Mouse (Mus musculus) Patski (cell line): ENCODE measurements around the gene Cald1. TPM values are rescaled to one million over a fixed set of nuclear protein-coding genes. Genes with fewer than 3 reads are reported as not detected.

Source experiments
- ATAC-seq: fragments of 100-300 bp; one replicate; pipeline ENCODE4 v1.8.0; 2021
- CTCF ChIA-PET: fragments of 350-600 bp; sonication (Branson Sonifier 250); formaldehyde crosslinking; loops from one replicate; lab custom pipeline; 2022; ENCODE audit warnings: inconsistent platforms; lab: Charles Lee
- POLR2A ChIA-PET: fragments of 350-600 bp; sonication (Branson Sonifier 250); formaldehyde crosslinking; loops from one replicate; lab custom pipeline; 2022; ENCODE audit warnings: antibody characterized with exemption, inconsistent platforms; lab: Charles Lee
- DNase-seq: peaks from one replicate; pipeline ENCODE4 v3.0.0-alpha.2; 2011; ENCODE audit warnings: low read depth, low spot score
- H3K27me3 ChIP-seq: fragments of 371-371 bp; one replicate; pipeline ENCODE4 v1.5.1; 2021
- CTCF ChIP-seq: fragments of 100-300 bp; IDR thresholded peaks from one replicate; pipeline ENCODE4 v1.5.1; 2021
- in situ Hi-C: fragments of 300-500 bp; cut with MboI; formaldehyde crosslinking; loops from 3 replicates; pipeline ENCODE4 v1.11.1; 2018; ENCODE audit warnings: low pct_unique_long_range_greater_than_20kb, mixed read lengths
- polyA plus RNA-seq: library from polyadenylated mRNA; unstranded; gene quantifications from one replicate; pipeline ENCODE4 v1.2.3, GENCODE M21; 2021

Cald1 gene
- polyA plus RNA-seq, 1 experiment from 2014 or later = 800 TPM

DNA sequence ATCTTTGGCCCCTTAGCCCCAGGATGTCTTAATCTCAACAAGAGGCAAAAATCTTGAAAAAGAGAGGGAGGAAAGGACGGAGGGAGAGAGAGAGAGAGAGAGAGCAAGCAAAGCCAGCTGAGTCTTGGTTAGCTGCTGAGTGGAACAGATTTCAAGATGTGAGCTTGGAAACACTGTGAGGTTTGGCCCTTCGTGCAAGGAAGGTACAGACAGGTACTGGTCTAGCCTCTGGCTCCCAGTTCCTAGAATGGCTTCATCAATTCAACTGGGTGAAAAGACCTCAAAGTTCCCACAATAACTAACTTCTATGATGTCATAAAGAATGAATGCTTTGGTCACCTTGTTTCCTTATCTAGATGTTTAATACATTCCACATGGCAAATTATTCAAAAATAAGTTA lies 178.8 kb downstream of the Cald1 start:
- TF ChIP-seq CTCF = no peak
- POLR2A ChIA-PET = no interaction called here
- CTCF ChIA-PET = interaction anchor here (0.7 kb wide), 1 partner anchor 228 kb away, joined by 3 read pairs; no protein-coding TSS in a partner anchor
- no peak for ATAC-seq
- in situ Hi-C loops = loop anchor here (5.0 kb wide), 1 partner anchor 100 kb away; the partner anchor contains the start of gene Cyren
- DNase-seq = no peak
- H3K27me3 ChIP-seq = no peaks in the 10 kb centered on the region

DNA sequence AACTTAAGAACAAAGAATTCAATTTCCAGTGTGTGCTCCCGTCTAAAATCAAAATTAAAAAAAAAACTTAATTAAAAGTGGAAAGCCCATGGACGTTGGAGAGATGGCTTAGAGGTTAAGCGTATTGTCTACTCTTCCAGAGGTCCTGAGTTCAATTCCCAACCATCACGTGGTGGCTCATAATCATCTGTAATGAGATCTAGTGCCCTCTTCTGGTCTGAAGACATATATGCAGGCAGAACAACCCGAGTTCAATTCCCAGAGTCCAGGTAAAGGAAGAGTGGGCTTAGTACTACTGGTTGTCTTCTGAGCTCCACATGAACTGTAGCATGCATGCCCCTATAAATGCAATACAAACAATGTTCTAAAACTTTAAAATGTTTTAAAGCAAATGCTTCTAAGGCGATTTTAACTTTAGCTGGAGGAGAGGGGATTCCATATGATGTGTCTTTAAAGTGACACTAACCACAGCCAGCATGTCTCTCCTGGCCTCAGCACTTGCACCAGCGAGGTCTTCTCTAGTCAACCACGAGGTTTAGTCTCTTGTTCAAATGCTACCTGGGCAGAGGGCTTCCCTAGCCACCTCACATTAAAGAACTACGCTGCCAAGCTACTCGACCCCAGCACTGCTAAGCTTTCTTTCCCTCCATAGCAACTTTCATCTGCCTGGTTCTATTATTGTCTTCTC lies 179.8 kb downstream of the Cald1 start:
- no peak for ATAC-seq
- ChIA-PET POLR2A (no interaction called here), CTCF (interaction anchor here (1.2 to 1.9 kb wide), 3 partner anchors 9 to 267 kb away, joined by 4 to 5 read pairs (median 5); no protein-coding TSS in a partner anchor)
- no peaks in the 10 kb centered on the region for H3K27me3 ChIP-seq
- DNase-seq = no peak
- in situ Hi-C loops = loop anchor here (5.0 kb wide), 1 partner anchor 99 kb away; the partner anchor contains the start of gene Cyren
- TF ChIP-seq CTCF = peak; percentile 65

DNA sequence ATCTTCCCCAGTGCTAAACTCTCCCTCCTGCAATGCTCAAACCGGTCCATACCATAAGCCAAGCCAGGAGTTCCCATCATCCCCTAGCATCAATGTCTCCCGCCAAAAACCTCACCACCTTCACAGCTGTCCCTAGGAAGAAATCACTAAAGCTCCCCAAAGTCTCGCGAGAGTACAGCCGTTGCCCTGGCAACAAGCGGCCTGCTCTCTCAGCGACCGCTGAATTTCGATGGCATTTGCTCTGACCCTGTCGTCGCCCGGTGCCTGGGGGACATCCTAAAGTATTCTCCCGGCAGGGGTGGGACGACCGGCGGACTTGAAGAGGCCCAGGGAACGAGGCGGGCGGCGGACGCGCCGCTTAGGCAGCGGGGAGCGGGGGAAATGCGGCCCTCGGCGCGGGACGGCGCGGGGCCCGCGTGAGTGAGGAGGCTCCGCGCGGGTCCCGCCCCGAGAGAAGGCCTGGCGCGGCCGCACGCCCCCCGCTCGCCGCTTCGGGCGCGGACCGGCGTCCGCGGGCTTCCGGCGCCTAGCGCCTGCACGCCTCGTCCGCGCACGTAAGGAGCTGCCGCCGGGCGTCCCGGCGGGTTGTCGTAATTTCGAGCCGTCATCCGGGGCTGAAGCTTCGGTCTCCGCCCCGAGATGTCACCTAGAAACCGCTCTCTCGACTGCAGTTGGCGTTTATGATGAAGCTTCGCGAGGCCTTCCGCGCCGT lies 182.1 kb downstream of the Cald1 start, which contains the start of gene Agbl3:
Gene Agbl3, plus strand, starts transcription at position 202 of the 712 bp plus-strand sequence.
- no peak for TF ChIP-seq CTCF

DNA sequence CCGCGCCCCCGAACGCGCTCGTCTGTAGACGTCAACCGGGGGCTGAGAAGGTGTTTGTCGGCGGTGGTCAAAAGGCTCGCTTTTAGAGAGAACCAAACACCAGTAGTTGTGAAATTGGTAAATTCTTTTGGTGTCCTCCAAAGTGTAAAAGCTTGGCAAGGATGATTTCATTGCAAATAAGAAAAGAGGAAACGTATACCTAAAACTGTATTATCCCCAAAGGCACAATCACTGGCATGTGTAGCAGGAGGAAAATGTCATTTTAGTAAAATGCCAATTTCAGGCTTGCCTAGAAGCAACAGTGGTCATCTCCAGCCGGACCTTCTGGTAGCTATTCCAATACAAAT lies 182.6 kb downstream of the Cald1 start:
- no peaks in the 10 kb centered on the region for H3K27me3 ChIP-seq
- no peak for TF ChIP-seq CTCF
- DNase-seq (no peak), ATAC-seq (no peak)
- POLR2A ChIA-PET = interaction anchor here (0.7 to 1.8 kb wide), 4 partner anchors 14 to 201 kb away, joined by 3 to 6 read pairs (median 4); partner anchors contain the start of genes Cyren and Tmem140
- CTCF ChIA-PET = interaction anchor here (1.1 to 2.2 kb wide), 4 partner anchors 14 to 130 kb away, joined by 3 to 10 read pairs (median 4); partner anchors contain the start of genes Cyren and Wdr91
- in situ Hi-C loops = no loop called here

More for the DNA sequence above, 182.1 kb downstream of the Cald1 start, which contains the start of gene Agbl3:
- ChIA-PET CTCF (interaction anchor here (1.0 to 2.2 kb wide), 6 partner anchors 12 to 147 kb away, joined by 3 to 10 read pairs (median 4); partner anchors contain the start of genes Cyren and Wdr91), POLR2A (interaction anchor here (0.7 to 1.8 kb wide), 6 partner anchors 14 to 200 kb away, joined by 3 to 6 read pairs (median 3); partner anchors contain the start of genes Cyren and Tmem140)
- H3K27me3 ChIP-seq = no peaks in the 10 kb centered on the region
- in situ Hi-C loops = no loop called here
- ATAC-seq (peak; percentile 80), DNase-seq (peak; percentile 93)

DNA sequence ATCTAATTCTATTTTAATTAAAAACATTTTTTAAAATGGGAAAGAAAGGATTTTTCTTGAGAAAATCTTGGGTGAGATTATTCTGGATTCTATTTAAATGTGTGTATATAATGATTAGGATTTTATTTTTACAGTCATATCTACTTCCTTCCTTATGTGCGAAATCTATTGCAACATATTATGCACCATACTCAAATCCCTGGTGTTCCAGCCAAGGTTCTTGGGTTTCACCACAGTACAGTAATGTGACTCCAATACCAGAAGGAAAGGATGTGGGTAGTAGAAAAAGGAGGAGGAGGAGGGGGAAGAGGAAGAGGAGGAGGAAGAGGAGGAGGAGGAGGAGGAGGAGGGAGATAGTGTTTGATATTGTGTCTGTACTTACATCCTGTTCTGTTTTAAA lies 184.2 kb downstream of the Cald1 start:
- in situ Hi-C loops = no loop called here
- TF ChIP-seq CTCF = no peak
- no peak for ATAC-seq
- ChIA-PET CTCF (no interaction called here), POLR2A (no interaction called here)
- DNase-seq = no peak
- no peaks in the 10 kb centered on the region for H3K27me3 ChIP-seq

DNA sequence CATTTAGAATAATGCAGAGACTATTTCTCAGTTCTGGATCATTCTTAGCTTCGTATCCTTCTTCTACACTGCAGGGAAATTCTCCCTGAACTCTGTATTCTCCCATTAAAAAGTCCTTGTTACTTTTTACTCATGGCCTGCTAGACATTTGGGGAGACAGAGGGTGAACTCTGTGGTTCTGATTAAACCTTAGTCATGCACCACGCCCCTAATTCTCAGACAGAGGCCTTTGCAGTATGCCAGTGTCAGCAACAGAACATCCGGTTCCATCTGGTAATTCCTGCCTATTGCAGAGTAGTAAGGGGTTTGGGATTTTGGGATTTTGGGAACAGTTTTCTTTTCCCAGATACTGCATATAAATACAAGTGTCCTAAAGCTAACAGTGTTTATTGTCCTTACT lies 198.6 kb downstream of the Cald1 start:
- in situ Hi-C loops = no loop called here
- ATAC-seq = peak; percentile 44
- H3K27me3 ChIP-seq = no peaks in the 10 kb centered on the region
- POLR2A ChIA-PET = no interaction called here
- no peak for DNase-seq
- no peak for TF ChIP-seq CTCF
- CTCF ChIA-PET = no interaction called here

DNA sequence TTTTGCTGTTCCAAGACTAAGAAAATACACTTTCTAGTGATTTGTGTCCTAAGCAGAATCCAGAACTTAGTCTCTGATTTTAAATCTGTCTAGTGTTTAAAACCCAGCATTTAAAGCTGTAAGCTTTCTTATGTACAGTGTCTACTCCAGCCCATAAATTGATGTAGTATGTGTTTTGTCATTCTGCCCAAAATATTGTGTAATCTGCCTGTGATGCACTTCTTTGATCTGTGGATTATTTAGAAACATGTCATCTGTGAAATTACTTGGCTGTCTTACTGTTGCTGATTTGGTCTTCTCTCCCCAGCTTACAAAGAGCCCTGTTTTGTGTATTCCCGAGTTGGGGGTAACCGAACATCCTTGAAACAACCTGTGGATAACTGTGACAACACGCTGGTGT lies 199.6 kb downstream of the Cald1 start:
- H3K27me3 ChIP-seq = no peaks in the 10 kb centered on the region
- no peak for ATAC-seq
- DNase-seq = no peak
- in situ Hi-C loops = no loop called here
- CTCF ChIA-PET = interaction anchor here (0.9 kb wide), 1 partner anchor 13 kb away, joined by 3 read pairs; no protein-coding TSS in a partner anchor
- no peak for TF ChIP-seq CTCF
- POLR2A ChIA-PET = no interaction called here

DNA sequence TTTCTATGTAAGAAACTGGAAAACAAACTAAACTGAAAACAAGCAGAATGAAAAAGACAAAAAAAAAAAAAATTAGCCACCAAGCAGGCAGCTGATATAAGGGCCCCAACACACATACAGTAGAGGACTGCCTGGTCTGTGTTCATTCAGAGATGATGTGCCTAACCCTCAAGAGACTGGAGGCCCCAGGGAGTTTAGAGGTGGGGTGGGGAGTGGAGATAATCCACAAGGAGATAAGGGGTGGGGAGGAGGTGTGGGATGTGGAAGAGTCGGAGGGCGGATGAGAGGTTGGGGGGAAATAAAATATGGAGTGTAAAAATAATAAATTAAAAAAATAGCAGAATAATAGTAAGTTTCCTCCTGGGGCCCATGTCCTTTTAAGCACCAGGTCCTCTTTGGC lies 207.3 kb downstream of the Cald1 start:
- DNase-seq (no peak), ATAC-seq (no peak)
- no peaks in the 10 kb centered on the region for H3K27me3 ChIP-seq
- no peak for TF ChIP-seq CTCF
- ChIA-PET POLR2A (no interaction called here), CTCF (interaction anchor here (1.9 kb wide), 1 partner anchor 10 kb away, joined by 5 read pairs; no protein-coding TSS in a partner anchor)
- in situ Hi-C loops = no loop called here

DNA sequence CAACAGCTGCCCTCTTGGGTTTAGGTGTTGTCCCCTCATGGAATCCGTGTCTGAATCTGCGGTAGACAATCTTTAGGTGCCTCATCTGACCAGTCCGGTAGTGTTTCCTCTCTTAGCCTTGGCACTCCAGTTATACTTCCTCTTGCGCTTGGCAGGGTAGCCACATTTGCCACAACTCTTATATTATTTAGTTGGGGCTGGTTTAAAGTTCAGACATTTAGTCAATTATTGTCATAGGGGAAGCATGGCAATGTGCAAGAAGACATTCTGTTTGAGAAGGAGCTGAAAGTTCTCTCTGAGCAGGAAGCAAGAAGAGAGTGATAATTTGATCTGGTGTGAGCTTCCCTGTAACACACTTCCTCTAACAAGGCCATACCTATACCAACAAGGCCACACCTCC lies 212.4 kb downstream of the Cald1 start:
- no peak for ATAC-seq
- CTCF ChIA-PET = no interaction called here
- in situ Hi-C loops = no loop called here

DNA sequence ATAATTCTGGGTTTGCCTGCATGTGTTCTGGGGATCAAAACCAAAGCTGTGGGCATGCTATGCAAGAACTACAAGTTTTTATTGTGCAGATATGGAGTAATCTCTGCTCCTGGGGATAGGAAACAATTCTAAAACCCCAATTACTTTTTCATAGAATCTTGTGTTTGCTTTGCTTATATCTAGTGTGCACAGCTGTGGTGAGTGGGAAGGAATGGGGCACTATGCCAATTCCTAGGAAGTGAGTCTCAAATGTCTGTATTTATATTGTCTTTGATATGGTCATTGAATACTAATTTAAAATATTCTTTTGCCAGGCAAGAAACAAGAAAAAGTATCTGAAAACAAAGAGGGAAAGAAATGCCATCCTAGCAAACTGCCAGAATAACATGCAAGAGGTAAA lies 226.1 kb downstream of the Cald1 start:
- no peaks in the 10 kb centered on the region for H3K27me3 ChIP-seq
- POLR2A ChIA-PET = no interaction called here
- no peak for TF ChIP-seq CTCF
- DNase-seq = no peak
- CTCF ChIA-PET = no interaction called here
- ATAC-seq = no peak
- in situ Hi-C loops = no loop called here

More for the DNA sequence above, 212.4 kb downstream of the Cald1 start:
- no peak for DNase-seq
- TF ChIP-seq CTCF = no peak
- POLR2A ChIA-PET = interaction anchor here (0.6 kb wide), 1 partner anchor 17 kb away, joined by 3 read pairs; no protein-coding TSS in a partner anchor
- no peaks in the 10 kb centered on the region for H3K27me3 ChIP-seq

Other genes with a start within 250 kb of the Cald1 start
- gene Akr1b8, start 244.4 kb upstream of the Cald1 start, polyA plus RNA-seq = 125 TPM
- gene Akr1b10, start 214.3 kb upstream of the Cald1 start, polyA plus RNA-seq = 83.1 TPM
- 4.6 TPM for gene Akr1b7, start 186.2 kb upstream of the Cald1 start, polyA plus RNA-seq
- gene Bpgm, start 122.3 kb upstream of the Cald1 start, polyA plus RNA-seq = 30.7 TPM
- 8.5 TPM for gene Agbl3, start 181.9 kb downstream of the Cald1 start, polyA plus RNA-seq